Comparison of ENCODE assay signal across 23 mouse cellular contexts in the genomic region with DNA sequence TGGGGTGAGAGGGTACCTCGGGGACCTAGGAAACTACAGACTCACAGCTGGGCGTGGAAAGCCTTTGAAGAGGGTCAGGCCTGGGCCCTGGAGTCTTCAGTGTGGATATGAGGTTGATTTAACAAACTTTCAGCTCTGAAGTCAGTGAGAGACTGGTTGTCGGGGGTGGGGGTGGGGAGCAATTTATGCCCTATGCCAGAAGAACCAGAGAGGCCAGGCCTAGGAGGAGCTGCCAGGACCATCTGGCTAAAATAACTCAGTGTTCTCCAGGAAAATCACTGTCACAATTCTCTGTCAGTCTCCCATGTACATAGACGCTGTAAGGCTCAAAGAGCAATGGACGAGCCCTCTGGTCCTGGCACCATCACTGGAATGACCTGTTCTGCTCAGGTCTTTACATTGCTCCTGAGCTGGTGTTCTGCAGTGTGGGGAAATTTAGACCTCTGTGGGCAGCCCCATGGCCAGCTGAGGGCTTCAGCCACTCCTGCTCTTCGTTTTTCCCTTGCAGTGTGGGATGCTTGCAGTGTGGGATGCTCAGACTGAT. TPM values are rescaled to one million over a fixed set of nuclear protein-coding genes. Genes with fewer than 3 reads are reported as not detected.
A peak's percentile ranks its signal among the peaks of the same experiment; 100 is the strongest.
DNase-seq lines count a peak whose midpoint lies in the region; ATAC-seq lines count a peak whose summit lies in the region.
"Had no signal": no experiment of that assay in that cellular context is flagged by ENCODE, and none has a peak within 500 bp of the region (broad histone marks: within the 10 kb centered on the region; RNA-seq: fewer than 3 reads in every experiment).

No protein-coding gene starts in this region.

- 85% methylated on average over 6 of the region's 6 CpGs for WGBS in forebrain, embryonic 11.5 days
- 81% methylated on average over 6 of the region's 6 CpGs for WGBS in forebrain, embryonic 14.5 days
- WGBS in heart, embryonic 13.5 days = 67% methylated on average over 6 of the region's 6 CpGs
- 66% methylated on average over 6 of the region's 6 CpGs for WGBS in limb, embryonic 13.5 days

- no peaks in the 10 kb centered on the region for H3K36me3 ChIP-seq in forebrain, embryonic 11.5 days (ENCODE audit: control insufficient read depth, insufficient read depth, low read length)
- H3K36me3 ChIP-seq in forebrain, embryonic 14.5 days (ENCODE audit: control insufficient read depth, insufficient read depth, low read length) = peaks cover 6% of the 10 kb centered on the region; the same call in 1 of the 2 replicates
- peaks cover 37% of the 10 kb centered on the region for H3K36me3 ChIP-seq in heart, embryonic 13.5 days
- H3K36me3 ChIP-seq in limb, embryonic 13.5 days = peaks cover 36% of the 10 kb centered on the region
- H3K36me3 ChIP-seq: hindbrain, embryonic 15.5 days; intestine, embryonic 15.5 days; liver, embryonic 15.5 days; midbrain, embryonic 12.5 days; neural tube, embryonic 12.5 days had no signal

- H3K9ac ChIP-seq in forebrain, embryonic 11.5 days (ENCODE audit: low read length) = no peak overlapping the region
- no peak overlapping the region for H3K9ac ChIP-seq in forebrain, embryonic 14.5 days (ENCODE audit: low read length)
- H3K9ac ChIP-seq in heart, embryonic 13.5 days = peak overlapping the region; percentile 58
- peak overlapping the region; percentile 25; the same call in 1 of the 2 replicates for H3K9ac ChIP-seq in limb, embryonic 13.5 days
- H3K9ac ChIP-seq: hindbrain, embryonic 15.5 days; intestine, embryonic 15.5 days; liver, embryonic 15.5 days; midbrain, embryonic 12.5 days; neural tube, embryonic 12.5 days had no signal

- no peak overlapping the region for H3K27ac ChIP-seq in forebrain, embryonic 11.5 days (ENCODE audit: low read depth, low read length)
- no peak overlapping the region for H3K27ac ChIP-seq in forebrain, embryonic 14.5 days (ENCODE audit: low read depth, low read length)
- H3K27ac ChIP-seq in heart, embryonic 13.5 days (replicated peaks) = peak overlapping the region; percentile 73; the same call in 1 of the 2 replicates
- no peak overlapping the region for H3K27ac ChIP-seq in limb, embryonic 13.5 days
- H3K27ac ChIP-seq: hindbrain, embryonic 15.5 days; intestine, embryonic 15.5 days; liver, embryonic 15.5 days; macrophage; midbrain, embryonic 12.5 days; neural tube, embryonic 12.5 days had no signal

- H3K4me1 ChIP-seq in forebrain, embryonic 11.5 days (replicated peaks; ENCODE audit: control insufficient read depth, insufficient read depth, low read length) = no peaks in the 10 kb centered on the region
- no peaks in the 10 kb centered on the region for H3K4me1 ChIP-seq in forebrain, embryonic 14.5 days (ENCODE audit: control insufficient read depth, insufficient read depth, low read length)
- H3K4me1 ChIP-seq in heart, embryonic 13.5 days = peaks cover 72% of the 10 kb centered on the region
- peaks cover 50% of the 10 kb centered on the region for H3K4me1 ChIP-seq in limb, embryonic 13.5 days

- H3K9me3 ChIP-seq in forebrain, embryonic 11.5 days (ENCODE audit: control insufficient read depth, low read length) = no peaks in the 10 kb centered on the region
- no peaks in the 10 kb centered on the region for H3K9me3 ChIP-seq in forebrain, embryonic 14.5 days (replicated peaks; ENCODE audit: control insufficient read depth, low read length)
- no peaks in the 10 kb centered on the region for H3K9me3 ChIP-seq in heart, embryonic 13.5 days
- H3K9me3 ChIP-seq in limb, embryonic 13.5 days = no peaks in the 10 kb centered on the region
- H3K9me3 ChIP-seq: hindbrain, embryonic 15.5 days; intestine, embryonic 15.5 days; liver, embryonic 15.5 days; midbrain, embryonic 12.5 days; neural tube, embryonic 12.5 days had no signal

- no peak overlapping the region for H3K4me2 ChIP-seq in forebrain, embryonic 11.5 days (ENCODE audit: low read depth, low read length, severe bottlenecking)
- no peak overlapping the region for H3K4me2 ChIP-seq in forebrain, embryonic 14.5 days (ENCODE audit: low read length)
- peak overlapping the region; percentile 71 for H3K4me2 ChIP-seq in heart, embryonic 13.5 days
- H3K4me2 ChIP-seq in limb, embryonic 13.5 days (replicated peaks) = peak overlapping the region; percentile 82
- H3K4me2 ChIP-seq: hindbrain, embryonic 15.5 days; intestine, embryonic 15.5 days; liver, embryonic 15.5 days; midbrain, embryonic 12.5 days; neural tube, embryonic 12.5 days had no signal

- no peaks in the 10 kb centered on the region for H3K27me3 ChIP-seq in forebrain, embryonic 11.5 days (ENCODE audit: control insufficient read depth, insufficient read depth, low read length)
- no peaks in the 10 kb centered on the region for H3K27me3 ChIP-seq in forebrain, embryonic 14.5 days (replicated peaks; ENCODE audit: control insufficient read depth, insufficient read depth, low read length)
- H3K27me3 ChIP-seq in heart, embryonic 13.5 days (replicated peaks) = no peaks in the 10 kb centered on the region
- H3K27me3 ChIP-seq in limb, embryonic 13.5 days = no peaks in the 10 kb centered on the region
- H3K27me3 ChIP-seq: hindbrain, embryonic 15.5 days; intestine, embryonic 15.5 days; neural tube, embryonic 12.5 days had no signal

- DNase-seq in forebrain, embryonic 11.5 days (ENCODE audit: low spot score) = peak; percentile 32
- no peak for DNase-seq in forebrain, embryonic 14.5 days (ENCODE audit: low spot score)
- no peak for DNase-seq in heart, adult 18-20 months
- peak; percentile 63 for DNase-seq in fat pad, adult 2 months (ENCODE audit: extremely low read depth, low read depth, low spot score)
- no peak for DNase-seq in kidney, postnatal 36 days
- DNase-seq: cerebellum, adult 11-12 months; kidney, adult 9 months; kidney, postnatal 25 days; layer of hippocampus, adult 9-11 months; right cerebral cortex, adult 18-20 months; thymus, postnatal 36 days had no signal

- ATAC-seq in forebrain, embryonic 11.5 days (replicated peaks; ENCODE audit: low FRiP score) = no peak
- ATAC-seq in forebrain, embryonic 14.5 days = no peak
- ATAC-seq in heart, embryonic 13.5 days (ENCODE audit: extremely low read depth, insufficient number of reproducible peaks, low FRiP score, low TSS enrichment) = no peak
- ATAC-seq in limb, embryonic 13.5 days (ENCODE audit: low FRiP score, low read depth) = no peak
- ATAC-seq: forebrain, embryonic 16.5 days; intestine, embryonic 15.5 days had no signal

- H3K4me3 ChIP-seq in forebrain, embryonic 11.5 days (ENCODE audit: low read depth, low read length) = no peak overlapping the region
- no peak overlapping the region for H3K4me3 ChIP-seq in forebrain, embryonic 14.5 days (ENCODE audit: low read depth, low read length)
- H3K4me3 ChIP-seq in heart, embryonic 13.5 days = no peak overlapping the region
- H3K4me3 ChIP-seq in limb, embryonic 13.5 days = no peak overlapping the region
- H3K4me3 ChIP-seq: erythroblast, embryonic 14.5 days; hindbrain, embryonic 15.5 days; intestine, embryonic 15.5 days; liver, embryonic 15.5 days; midbrain, embryonic 12.5 days; neural tube, embryonic 12.5 days had no signal

RNA-seq across cellular contexts. Expression of a gene that starts 3.7 kb away (rescaled TPM):
- 4.4 and 6.0 TPM in 2 replicates for polyA plus RNA-seq in forebrain, embryonic 11.5 days (2014; fragmentation: Nextera tagmentation; extraction: Ambion mirVana)
- polyA plus RNA-seq in forebrain, embryonic 14.5 days (2014; fragmentation: Nextera tagmentation; extraction: Ambion mirVana) = 9.7 and 10.7 TPM in 2 replicates
- polyA plus RNA-seq in heart, embryonic 13.5 days (2015; fragmentation: Nextera tagmentation; extraction: Ambion mirVana) = 35.8 and 38.4 TPM in 2 replicates
- total RNA-seq in heart, adult 18-20 months (2021) = 10 to 100 TPM; 11.8 to 14.8 TPM
- polyA plus RNA-seq in limb, embryonic 13.5 days (2015; fragmentation: Nextera tagmentation; extraction: Ambion mirVana) = 43.3 and 49.2 TPM in 2 replicates
- total RNA-seq: MEL had no signal
- polyA plus RNA-seq: erythroblast, embryonic 14.5 days had no signal

RNA-seq across cellular contexts. Expression of a gene that starts 58.4 kb away (rescaled TPM):
- polyA plus RNA-seq in forebrain, embryonic 11.5 days (2014; fragmentation: Nextera tagmentation; extraction: Ambion mirVana) = 16.1 and 19.7 TPM in 2 replicates
- polyA plus RNA-seq in forebrain, embryonic 14.5 days (2014; fragmentation: Nextera tagmentation; extraction: Ambion mirVana) = 8.4 and 11.3 TPM in 2 replicates
- polyA plus RNA-seq in heart, embryonic 13.5 days (2015; fragmentation: Nextera tagmentation; extraction: Ambion mirVana) = 17.9 and 21.2 TPM in 2 replicates
- total RNA-seq in heart, adult 18-20 months (2021) = 10 to 100 TPM; 17.4 to 23.6 TPM
- 13.7 and 15.9 TPM in 2 replicates for polyA plus RNA-seq in limb, embryonic 13.5 days (2015; fragmentation: Nextera tagmentation; extraction: Ambion mirVana)
- total RNA-seq: CH12.LX had no signal

Comparison
In these comparisons a context has a peak if more than half of its experiments do, and no peak if none do; other contexts are left out.
1. DNase-seq: peak in forebrain, embryonic 11.5 days (single experiment) and fat pad, adult 2 months (single experiment); none in forebrain, embryonic 14.5 days (single experiment), heart, adult 18-20 months (0 of 2) and kidney, postnatal 36 days (0 of 2).
2. H3K4me2 ChIP-seq: peak in heart, embryonic 13.5 days (single experiment) and limb, embryonic 13.5 days (single experiment); none in forebrain, embryonic 11.5 days (single experiment) and forebrain, embryonic 14.5 days (single experiment).
3. H3K9ac ChIP-seq: peak in heart, embryonic 13.5 days (single experiment) and limb, embryonic 13.5 days (single experiment); none in forebrain, embryonic 11.5 days (single experiment) and forebrain, embryonic 14.5 days (single experiment).